Mouse (Mus musculus): ENCODE data around the gene Arih1. TPM values are rescaled to one million over a fixed set of nuclear protein-coding genes. Genes with fewer than 3 reads are reported as not detected.

Arih1 gene
- polyA plus RNA-seq, 1 experiment from 2014 or later = 18.3 TPM

GRCm38 (mm10) chr9:59455404-59456068, 30.9 kb downstream of the Arih1 start:
- Histone ChIP-seq H3K27me3 (ENCODE audit: control insufficient read depth, insufficient read depth, low read length) (no peaks in the 10 kb centered on the region), H3K36me3 (ENCODE audit: control insufficient read depth, insufficient read depth, low read length) (peaks cover 5% of the 10 kb centered on the region; the same call in 1 of the 2 replicates), H3K4me3 (ENCODE audit: low read length) (no peak overlapping the region), H3K27ac (ENCODE audit: low read depth, low read length) (no peak overlapping the region), H3K4me2 (replicated peaks; ENCODE audit: low read depth, low read length) (no peak overlapping the region), H3K4me1 (ENCODE audit: control insufficient read depth, insufficient read depth, low read length) (no peaks in the 10 kb centered on the region), H3K9me3 (ENCODE audit: control insufficient read depth, low read length) (no peaks in the 10 kb centered on the region), H3K9ac (ENCODE audit: low read depth, low read length) (no peak overlapping the region)
- 86% methylated on average over 3 of the region's 3 CpGs for WGBS
- no peak for ATAC-seq (ENCODE audit: low FRiP score, low TSS enrichment)

GRCm38 (mm10) chr9:59433729-59434128, 52.7 kb downstream of the Arih1 start:
- WGBS = 85% methylated on average over 1 of the region's 1 CpGs
- Histone ChIP-seq H3K27me3 (ENCODE audit: control insufficient read depth, insufficient read depth, low read length) (no peaks in the 10 kb centered on the region), H3K4me2 (replicated peaks; ENCODE audit: low read depth, low read length) (no peak overlapping the region), H3K9me3 (ENCODE audit: control insufficient read depth, low read length) (no peaks in the 10 kb centered on the region), H3K4me1 (ENCODE audit: control insufficient read depth, insufficient read depth, low read length) (no peaks in the 10 kb centered on the region), H3K36me3 (ENCODE audit: control insufficient read depth, insufficient read depth, low read length) (peaks cover 22% of the 10 kb centered on the region; the same call in 1 of the 2 replicates), H3K9ac (ENCODE audit: low read depth, low read length) (no peak overlapping the region), H3K27ac (ENCODE audit: low read depth, low read length) (no peak overlapping the region), H3K4me3 (ENCODE audit: low read length) (no peak overlapping the region)
- no peak for ATAC-seq (ENCODE audit: low FRiP score, low TSS enrichment)

GRCm38 (mm10) chr9:59431626-59432025, 54.8 kb downstream of the Arih1 start:
- no peak overlapping the region for H3K27ac ChIP-seq (ENCODE audit: low read depth, low read length)
- no peak overlapping the region for H3K4me3 ChIP-seq (ENCODE audit: low read length)

DNA sequence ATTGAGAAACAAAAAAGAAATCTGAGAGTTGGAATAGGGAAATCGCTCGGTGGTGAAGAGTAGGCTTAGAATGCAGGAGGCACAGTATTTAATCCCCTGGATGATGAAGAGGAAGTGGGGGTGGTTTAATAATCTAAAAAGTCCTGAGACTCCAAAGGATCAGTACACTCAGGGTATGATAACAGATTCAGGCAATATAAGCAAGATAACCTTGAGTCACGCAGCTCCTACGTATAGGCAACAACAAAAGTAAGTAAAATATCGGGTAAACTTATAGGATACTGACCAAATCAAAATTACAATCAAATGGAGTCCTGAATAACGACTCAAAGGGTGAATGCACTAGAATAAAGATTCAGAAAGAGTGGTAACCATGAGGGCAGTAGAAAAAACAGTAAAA, 65.9 kb downstream of the Arih1 start:
- Histone ChIP-seq H3K36me3 (ENCODE audit: control insufficient read depth, insufficient read depth, low read length) (peaks cover 7% of the 10 kb centered on the region; the same call in 1 of the 2 replicates), H3K4me1 (ENCODE audit: control insufficient read depth, insufficient read depth, low read length) (no peaks in the 10 kb centered on the region), H3K9me3 (ENCODE audit: control insufficient read depth, low read length) (no peaks in the 10 kb centered on the region), H3K27me3 (ENCODE audit: control insufficient read depth, insufficient read depth, low read length) (no peaks in the 10 kb centered on the region), H3K27ac (ENCODE audit: low read depth, low read length) (no peak overlapping the region), H3K9ac (ENCODE audit: low read depth, low read length) (no peak overlapping the region), H3K4me2 (replicated peaks; ENCODE audit: low read depth, low read length) (no peak overlapping the region), H3K4me3 (ENCODE audit: low read length) (no peak overlapping the region)
- ATAC-seq (ENCODE audit: low FRiP score, low TSS enrichment) = no peak
- WGBS = 89% methylated on average over 6 of the region's 6 CpGs

More at GRCm38 (mm10) chr9:59431626-59432025, 54.8 kb downstream of the Arih1 start:
- peaks cover 20% of the 10 kb centered on the region; the same call in 1 of the 2 replicates for H3K36me3 ChIP-seq (ENCODE audit: control insufficient read depth, insufficient read depth, low read length)
- H3K4me1 ChIP-seq (ENCODE audit: control insufficient read depth, insufficient read depth, low read length) = no peaks in the 10 kb centered on the region
- H3K9me3 ChIP-seq (ENCODE audit: control insufficient read depth, low read length) = no peaks in the 10 kb centered on the region
- ATAC-seq (ENCODE audit: low FRiP score, low TSS enrichment) = no peak
- 95% methylated on average over 2 of the region's 2 CpGs for WGBS
- no peaks in the 10 kb centered on the region for H3K27me3 ChIP-seq (ENCODE audit: control insufficient read depth, insufficient read depth, low read length)
- no peak overlapping the region for H3K4me2 ChIP-seq (replicated peaks; ENCODE audit: low read depth, low read length)
- no peak overlapping the region for H3K9ac ChIP-seq (ENCODE audit: low read depth, low read length)

DNA sequence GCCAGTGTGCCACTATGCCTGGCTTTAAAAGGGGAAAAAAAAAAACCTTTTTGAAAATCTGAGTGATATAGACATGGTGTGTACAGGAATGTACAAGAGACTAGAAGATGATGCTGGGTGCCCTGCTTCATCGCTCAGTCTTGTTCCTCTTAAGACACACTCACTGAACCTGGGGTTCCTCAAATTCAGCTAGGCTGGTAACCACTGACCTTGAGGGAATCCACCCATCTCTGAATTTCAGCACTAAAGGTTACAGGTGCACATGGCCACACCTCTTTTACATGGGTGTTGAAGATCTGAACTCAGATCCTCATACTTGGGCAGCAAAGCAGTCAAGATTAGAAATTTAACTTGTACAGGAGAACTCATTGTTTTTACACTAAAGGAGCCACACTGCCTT, 79.1 kb downstream of the Arih1 start:
- H3K4me2 ChIP-seq (replicated peaks; ENCODE audit: low read depth, low read length) = no peak overlapping the region
- no peak overlapping the region for H3K4me3 ChIP-seq (ENCODE audit: low read length)
- no peak for ATAC-seq (ENCODE audit: low FRiP score, low TSS enrichment)
- 100% methylated on average over 1 of the region's 1 CpGs for WGBS
- H3K9me3 ChIP-seq (ENCODE audit: control insufficient read depth, low read length) = no peaks in the 10 kb centered on the region
- H3K4me1 ChIP-seq (ENCODE audit: control insufficient read depth, insufficient read depth, low read length) = no peaks in the 10 kb centered on the region
- no peak overlapping the region for H3K27ac ChIP-seq (ENCODE audit: low read depth, low read length)
- peaks cover 73% of the 10 kb centered on the region for H3K36me3 ChIP-seq (ENCODE audit: control insufficient read depth, insufficient read depth, low read length)
- H3K9ac ChIP-seq (ENCODE audit: low read depth, low read length) = no peak overlapping the region
- H3K27me3 ChIP-seq (ENCODE audit: control insufficient read depth, insufficient read depth, low read length) = no peaks in the 10 kb centered on the region

- Histone ChIP-seq H3K9me3 (ENCODE audit: control insufficient read depth, low read length) (no peaks in the 10 kb centered on the region), H3K4me1 (ENCODE audit: control insufficient read depth, insufficient read depth, low read length) (no peaks in the 10 kb centered on the region), H3K27ac (ENCODE audit: low read depth, low read length) (no peak overlapping the region), H3K9ac (ENCODE audit: low read depth, low read length) (no peak overlapping the region), H3K4me2 (replicated peaks; ENCODE audit: low read depth, low read length) (no peak overlapping the region), H3K4me3 (ENCODE audit: low read length) (no peak overlapping the region), H3K36me3 (ENCODE audit: control insufficient read depth, insufficient read depth, low read length) (peaks cover 34% of the 10 kb centered on the region), H3K27me3 (ENCODE audit: control insufficient read depth, insufficient read depth, low read length) (no peaks in the 10 kb centered on the region)
- 74% methylated on average over 4 of the region's 4 CpGs for WGBS
- ATAC-seq (ENCODE audit: low FRiP score, low TSS enrichment) = no peak
Observed at GRCm38 (mm10) chr9:59389086-59389485, 97.3 kb downstream of the Arih1 start.

DNA sequence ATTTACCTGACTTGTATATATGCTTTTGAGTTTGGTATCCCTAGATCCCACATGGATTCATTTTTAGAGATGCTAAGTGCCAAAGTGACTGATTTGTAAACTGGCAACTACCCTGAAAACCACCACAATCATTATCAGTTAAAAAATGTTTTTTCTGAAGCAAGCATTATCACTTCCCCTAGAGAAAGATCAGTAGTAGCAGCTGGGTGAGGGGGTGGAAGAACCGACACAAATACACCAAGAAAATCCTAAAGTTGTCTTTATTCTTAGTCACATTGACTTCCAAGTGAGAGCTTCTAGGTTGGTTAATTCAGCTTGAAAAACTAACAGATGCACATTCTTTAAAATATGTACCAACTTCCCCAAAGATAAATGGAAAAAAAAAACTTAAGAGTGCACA, 98.1 kb downstream of the Arih1 start:
- no peaks in the 10 kb centered on the region for H3K27me3 ChIP-seq (ENCODE audit: control insufficient read depth, insufficient read depth, low read length)
- no peak overlapping the region for H3K4me2 ChIP-seq (replicated peaks; ENCODE audit: low read depth, low read length)
- no peaks in the 10 kb centered on the region for H3K9me3 ChIP-seq (ENCODE audit: control insufficient read depth, low read length)
- H3K4me1 ChIP-seq (ENCODE audit: control insufficient read depth, insufficient read depth, low read length) = no peaks in the 10 kb centered on the region
- H3K36me3 ChIP-seq (ENCODE audit: control insufficient read depth, insufficient read depth, low read length) = peaks cover 28% of the 10 kb centered on the region
- no peak for ATAC-seq (ENCODE audit: low FRiP score, low TSS enrichment)
- H3K27ac ChIP-seq (ENCODE audit: low read depth, low read length) = no peak overlapping the region
- 86% methylated on average over 1 of the region's 1 CpGs for WGBS
- H3K9ac ChIP-seq (ENCODE audit: low read depth, low read length) = no peak overlapping the region
- no peak overlapping the region for H3K4me3 ChIP-seq (ENCODE audit: low read length)

GRCm38 (mm10) chr9:59387461-59387860, 99.0 kb downstream of the Arih1 start:
- no peaks in the 10 kb centered on the region for H3K27me3 ChIP-seq (ENCODE audit: control insufficient read depth, insufficient read depth, low read length)
- H3K4me1 ChIP-seq (ENCODE audit: control insufficient read depth, insufficient read depth, low read length) = no peaks in the 10 kb centered on the region
- 64% methylated on average over 3 of the region's 3 CpGs for WGBS
- H3K9ac ChIP-seq (ENCODE audit: low read depth, low read length) = no peak overlapping the region
- no peaks in the 10 kb centered on the region for H3K9me3 ChIP-seq (ENCODE audit: control insufficient read depth, low read length)
- H3K4me2 ChIP-seq (replicated peaks; ENCODE audit: low read depth, low read length) = no peak overlapping the region
- no peak overlapping the region for H3K27ac ChIP-seq (ENCODE audit: low read depth, low read length)
- H3K4me3 ChIP-seq (ENCODE audit: low read length) = no peak overlapping the region
- ATAC-seq (ENCODE audit: low FRiP score, low TSS enrichment) = no peak
- peaks cover 19% of the 10 kb centered on the region for H3K36me3 ChIP-seq (ENCODE audit: control insufficient read depth, insufficient read depth, low read length)

DNA sequence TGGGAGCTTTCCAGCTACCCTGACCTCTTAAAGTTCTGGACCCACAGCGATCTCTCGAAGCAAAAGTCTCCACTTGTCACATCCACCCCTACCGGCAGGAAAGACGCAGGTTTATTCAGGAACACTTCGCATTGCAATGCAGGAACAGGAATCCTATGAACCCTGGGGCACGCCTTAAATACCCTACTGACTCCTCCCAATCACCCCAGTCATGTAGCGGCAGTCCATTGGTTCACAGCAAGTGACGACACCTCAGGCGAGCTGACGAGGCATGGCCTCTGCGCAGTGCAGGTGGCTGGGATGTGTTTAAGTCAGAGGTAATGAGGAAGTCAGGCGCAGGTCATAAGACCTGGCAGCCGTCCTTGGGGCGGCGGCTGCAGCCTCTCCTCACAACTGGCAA, 110.8 kb downstream of the Arih1 start:
- Histone ChIP-seq H3K27me3 (ENCODE audit: control insufficient read depth, insufficient read depth, low read length) (no peaks in the 10 kb centered on the region), H3K9ac (ENCODE audit: low read depth, low read length) (no peak overlapping the region), H3K4me2 (replicated peaks; ENCODE audit: low read depth, low read length) (no peak overlapping the region), H3K4me3 (ENCODE audit: low read length) (no peak overlapping the region), H3K36me3 (ENCODE audit: control insufficient read depth, insufficient read depth, low read length) (no peaks in the 10 kb centered on the region), H3K27ac (ENCODE audit: low read depth, low read length) (no peak overlapping the region), H3K4me1 (ENCODE audit: control insufficient read depth, insufficient read depth, low read length) (no peaks in the 10 kb centered on the region), H3K9me3 (ENCODE audit: control insufficient read depth, low read length) (peaks cover 3% of the 10 kb centered on the region; the same call in 1 of the 2 replicates)
- WGBS = 94% methylated on average over 15 of the region's 15 CpGs
- no peak for ATAC-seq (ENCODE audit: low FRiP score, low TSS enrichment)

All from kidney, embryonic 14.5 days (tissue).